Mouse (Mus musculus): ENCODE measurements around the gene Rab8a.

DNA sequence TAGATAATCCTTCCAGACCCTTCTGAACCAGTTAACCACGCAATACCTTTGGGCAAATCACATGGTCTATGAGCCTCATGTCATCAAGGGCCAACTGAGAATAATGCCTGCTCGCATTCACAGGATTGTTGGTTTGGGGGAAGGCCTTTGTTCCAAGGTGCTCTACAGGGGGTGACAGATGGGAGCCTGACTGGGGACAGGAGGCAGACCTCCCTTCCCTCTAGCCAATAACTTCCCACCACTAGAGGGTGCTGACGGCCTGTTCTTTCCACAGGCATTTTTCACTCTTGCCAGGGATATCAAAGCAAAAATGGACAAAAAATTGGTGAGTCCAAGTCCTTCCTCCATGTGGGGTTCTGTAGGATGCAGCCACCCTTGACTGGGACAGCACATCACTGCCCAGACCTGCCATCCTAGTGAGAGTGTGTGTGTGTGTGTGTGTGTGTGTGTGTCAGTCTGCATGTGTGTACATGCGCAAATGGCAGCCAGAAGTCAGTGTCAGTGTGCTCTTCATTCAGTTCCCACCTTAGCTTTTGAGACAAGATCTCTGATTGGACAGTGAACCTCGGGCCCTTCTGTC lies 16.4 kb downstream of the Rab8a start:
- no peak for TF ChIP-seq POLR2A (IDR thresholded peaks at IDR 0.05; ENCODE audit: insufficient read depth, low read depth, low read length)
- TF ChIP-seq CTCF (IDR thresholded peaks at IDR 0.05), result peak; percentile 92
- peak; percentile 80; the same call in 1 of the 2 replicates for TF ChIP-seq EP300 (IDR thresholded peaks at IDR 0.05; ENCODE audit: insufficient read depth, low read depth, low read length)

Measured in heart, adult 2 months (tissue).